Comparison of ENCODE assay signal across 24 mouse cellular contexts in genomic region chr12:76585028-76585427, GRCm38 (mm10). TPM values are rescaled to one million over a fixed set of nuclear protein-coding genes. Genes with fewer than 3 reads are reported as not detected.
DNase-seq lines count a peak whose midpoint lies in the region; ATAC-seq and TF ChIP-seq lines count a peak whose summit lies in the region.
"Had no signal": no experiment of that assay in that cellular context is flagged by ENCODE, and none has a peak within 500 bp of the region (broad histone marks: within the 10 kb centered on the region; RNA-seq: fewer than 3 reads in every experiment).

No protein-coding gene starts in this region.

- no peak overlapping the region for H3K9ac ChIP-seq in hindbrain, postnatal 0 days (replicated peaks; ENCODE audit: low read length)
- no peak overlapping the region for H3K9ac ChIP-seq in hindbrain, embryonic 16.5 days (ENCODE audit: low read depth, low read length)
- H3K9ac ChIP-seq in lung, embryonic 14.5 days = no peak overlapping the region
- no peak overlapping the region for H3K9ac ChIP-seq in stomach, postnatal 0 days (ENCODE audit: low read length)
- H3K9ac ChIP-seq: forebrain, embryonic 13.5 days; hindbrain, embryonic 12.5 days; kidney, embryonic 15.5 days; limb, embryonic 15.5 days; midbrain, embryonic 13.5 days had no signal

- H3K27me3 ChIP-seq in hindbrain, postnatal 0 days (ENCODE audit: insufficient read depth, low read length) = no peaks in the 10 kb centered on the region
- no peaks in the 10 kb centered on the region for H3K27me3 ChIP-seq in hindbrain, embryonic 16.5 days (replicated peaks; ENCODE audit: control insufficient read depth, insufficient read depth, low read length)
- H3K27me3 ChIP-seq in lung, embryonic 14.5 days (ENCODE audit: insufficient read depth, low read length) = no peaks in the 10 kb centered on the region
- H3K27me3 ChIP-seq in stomach, postnatal 0 days (ENCODE audit: control insufficient read depth, insufficient read depth, low read length) = no peaks in the 10 kb centered on the region
- no peaks in the 10 kb centered on the region for H3K27me3 ChIP-seq in heart, embryonic 10.5 days (ENCODE audit: insufficient read depth, poor library complexity, severe bottlenecking)
- H3K27me3 ChIP-seq: forebrain, embryonic 13.5 days; hindbrain, embryonic 12.5 days; kidney, embryonic 15.5 days; limb, embryonic 15.5 days; midbrain, embryonic 13.5 days; Patski had no signal

- peak; percentile 33; the same call in 1 of the 2 replicates for TF ChIP-seq CTCF in hindbrain, postnatal 0 days (IDR thresholded peaks at IDR 0.05; ENCODE audit: low read depth)
- TF ChIP-seq CTCF in lung, embryonic 14.5 days (IDR thresholded peaks at IDR 0.05; ENCODE audit: low read depth) = peak; percentile 21
- TF ChIP-seq CTCF in stomach, postnatal 0 days (IDR thresholded peaks at IDR 0.05; ENCODE audit: low read depth) = peak; percentile 52

- peaks cover 8% of the 10 kb centered on the region; the same call in 1 of the 2 replicates for H3K4me1 ChIP-seq in hindbrain, postnatal 0 days (ENCODE audit: insufficient read depth, low read length)
- no peaks in the 10 kb centered on the region; the same call in 1 of the 2 replicates for H3K4me1 ChIP-seq in hindbrain, embryonic 16.5 days (ENCODE audit: control insufficient read depth, insufficient read depth, low read depth, low read length)
- H3K4me1 ChIP-seq in lung, embryonic 14.5 days (ENCODE audit: insufficient read depth) = peaks cover 17% of the 10 kb centered on the region
- H3K4me1 ChIP-seq in stomach, postnatal 0 days (replicated peaks; ENCODE audit: control insufficient read depth, insufficient read depth) = no peaks in the 10 kb centered on the region
- H3K4me1 ChIP-seq in heart, embryonic 10.5 days = peaks cover 23% of the 10 kb centered on the region
- H3K4me1 ChIP-seq: hindbrain, embryonic 12.5 days had no signal

- ATAC-seq in hindbrain, postnatal 0 days = no peak
- ATAC-seq in hindbrain, embryonic 16.5 days = no peak
- no peak for ATAC-seq in lung, embryonic 14.5 days (ENCODE audit: insufficient read depth)
- ATAC-seq in stomach, postnatal 0 days (ENCODE audit: low FRiP score, low TSS enrichment) = no peak
- ATAC-seq: forebrain, embryonic 13.5 days; intestine, embryonic 16.5 days; midbrain, embryonic 13.5 days; Patski had no signal

- no peak overlapping the region for H3K4me2 ChIP-seq in hindbrain, postnatal 0 days (ENCODE audit: low read depth, low read length)
- no peak overlapping the region for H3K4me2 ChIP-seq in hindbrain, embryonic 16.5 days (ENCODE audit: low read length)
- H3K4me2 ChIP-seq in lung, embryonic 14.5 days = no peak overlapping the region
- no peak overlapping the region for H3K4me2 ChIP-seq in stomach, postnatal 0 days (replicated peaks; ENCODE audit: low read depth)
- H3K4me2 ChIP-seq: forebrain, embryonic 13.5 days; hindbrain, embryonic 12.5 days; kidney, embryonic 15.5 days; limb, embryonic 15.5 days; midbrain, embryonic 13.5 days had no signal

- H3K9me3 ChIP-seq in hindbrain, postnatal 0 days (ENCODE audit: low read length) = no peaks in the 10 kb centered on the region
- no peaks in the 10 kb centered on the region for H3K9me3 ChIP-seq in hindbrain, embryonic 16.5 days (ENCODE audit: control insufficient read depth, low read length)
- H3K9me3 ChIP-seq in lung, embryonic 14.5 days (ENCODE audit: low read depth, low read length) = no peaks in the 10 kb centered on the region
- no peaks in the 10 kb centered on the region for H3K9me3 ChIP-seq in stomach, postnatal 0 days (ENCODE audit: control insufficient read depth, low read length)
- H3K9me3 ChIP-seq in heart, embryonic 10.5 days = no peaks in the 10 kb centered on the region
- H3K9me3 ChIP-seq: forebrain, embryonic 13.5 days; hindbrain, embryonic 12.5 days; kidney, embryonic 15.5 days; limb, embryonic 15.5 days; midbrain, embryonic 13.5 days had no signal

- no peak overlapping the region for H3K27ac ChIP-seq in hindbrain, postnatal 0 days
- H3K27ac ChIP-seq in hindbrain, embryonic 16.5 days (ENCODE audit: low read depth, low read length) = no peak overlapping the region
- no peak overlapping the region for H3K27ac ChIP-seq in lung, embryonic 14.5 days (ENCODE audit: low read depth)
- H3K27ac ChIP-seq in stomach, postnatal 0 days (replicated peaks) = no peak overlapping the region
- no peak overlapping the region for H3K27ac ChIP-seq in heart, embryonic 10.5 days
- H3K27ac ChIP-seq: forebrain, embryonic 13.5 days; hindbrain, embryonic 12.5 days; kidney, embryonic 15.5 days; limb, embryonic 15.5 days; midbrain, embryonic 13.5 days had no signal

- TF ChIP-seq EP300 in stomach, postnatal 0 days (optimal IDR thresholded peaks at IDR 0.05) = no peak

- no peak overlapping the region for H3K4me3 ChIP-seq in hindbrain, postnatal 0 days (ENCODE audit: low read length)
- no peak overlapping the region for H3K4me3 ChIP-seq in hindbrain, embryonic 16.5 days (ENCODE audit: low read length)
- H3K4me3 ChIP-seq in lung, embryonic 14.5 days (ENCODE audit: low read depth, low read length) = no peak overlapping the region
- no peak overlapping the region for H3K4me3 ChIP-seq in stomach, postnatal 0 days (ENCODE audit: low read depth, low read length)
- no peak overlapping the region for H3K4me3 ChIP-seq in heart, embryonic 10.5 days
- H3K4me3 ChIP-seq: erythroblast, embryonic 14.5 days; forebrain, embryonic 13.5 days; hindbrain, embryonic 12.5 days; kidney, embryonic 15.5 days; limb, embryonic 15.5 days; midbrain, embryonic 13.5 days had no signal

- no peak for DNase-seq in hindbrain, postnatal 0 days (ENCODE audit: low spot score)
- no peak for DNase-seq in lung, embryonic 14.5 days
- no peak for DNase-seq in lung, postnatal 4 days
- DNase-seq in R1 (ENCODE audit: low read depth, low spot score) = peak; percentile 72
- DNase-seq in stomach, postnatal 0 days (ENCODE audit: low spot score) = no peak
- no peak for DNase-seq in heart, embryonic 10.5 days (ENCODE audit: low spot score)
- DNase-seq: adrenal gland, postnatal 14 days; B cell, adult 2 months; cerebellum, adult 11-12 months; cerebellum, postnatal 36 days; gastrocnemius, postnatal 14 days; layer of hippocampus, postnatal 36 days; lung, adult 2 months; thymus, adult 18-20 months; thymus, postnatal 4 days had no signal

- H3K36me3 ChIP-seq in hindbrain, postnatal 0 days (ENCODE audit: insufficient read depth, low read length) = no peaks in the 10 kb centered on the region
- no peaks in the 10 kb centered on the region for H3K36me3 ChIP-seq in hindbrain, embryonic 16.5 days (ENCODE audit: control insufficient read depth, insufficient read depth, low read length)
- no peaks in the 10 kb centered on the region; the same call in 1 of the 2 replicates for H3K36me3 ChIP-seq in lung, embryonic 14.5 days (ENCODE audit: insufficient read depth)
- H3K36me3 ChIP-seq in stomach, postnatal 0 days (ENCODE audit: control insufficient read depth, insufficient read depth, low read length) = no peaks in the 10 kb centered on the region
- no peaks in the 10 kb centered on the region for H3K36me3 ChIP-seq in heart, embryonic 10.5 days
- H3K36me3 ChIP-seq: hindbrain, embryonic 12.5 days; midbrain, embryonic 13.5 days had no signal

RNA-seq across cellular contexts. Expression of gene Plekhg3, which starts 54.3 kb away (rescaled TPM):
- total RNA-seq in hindbrain, postnatal 0 days (2014; rRNA removed) = 5.4 and 6.8 TPM in 2 replicates
- 1.3 and 1.8 TPM in 2 replicates for polyA plus RNA-seq in hindbrain, postnatal 0 days (2015; fragmentation: Nextera tagmentation; extraction: Ambion mirVana)
- 1.7 TPM in 2 replicates for polyA plus RNA-seq in hindbrain, embryonic 16.5 days (2015; fragmentation: Nextera tagmentation; extraction: Ambion mirVana)
- polyA plus RNA-seq in lung, embryonic 14.5 days (2014; fragmentation: Nextera tagmentation; extraction: Ambion mirVana) = 9.0 and 9.7 TPM in 2 replicates
- polyA plus RNA-seq in stomach, postnatal 0 days (2015; fragmentation: Nextera tagmentation; extraction: Ambion mirVana) = 5.7 and 6.4 TPM in 2 replicates
- 5.1 and 5.3 TPM in 2 replicates for polyA plus RNA-seq in heart, embryonic 10.5 days (2016; fragmentation: Nextera tagmentation; extraction: Ambion mirVana)
